Mouse (Mus musculus) CD4-positive naive resting alpha-beta T cell, adult 57 days (primary cell): Measurements from ENCODE around the gene Syndig1. TPM values are rescaled to one million over a fixed set of nuclear protein-coding genes. Genes with fewer than 3 reads are reported as not detected.

Experiments
- total RNA-seq: library from RNA; stranded (reverse); gene quantifications from one replicate; pipeline ENCODE4 v1.2.4, GENCODE M21; 2023

Syndig1 gene
- total RNA-seq: not detected

DNA sequence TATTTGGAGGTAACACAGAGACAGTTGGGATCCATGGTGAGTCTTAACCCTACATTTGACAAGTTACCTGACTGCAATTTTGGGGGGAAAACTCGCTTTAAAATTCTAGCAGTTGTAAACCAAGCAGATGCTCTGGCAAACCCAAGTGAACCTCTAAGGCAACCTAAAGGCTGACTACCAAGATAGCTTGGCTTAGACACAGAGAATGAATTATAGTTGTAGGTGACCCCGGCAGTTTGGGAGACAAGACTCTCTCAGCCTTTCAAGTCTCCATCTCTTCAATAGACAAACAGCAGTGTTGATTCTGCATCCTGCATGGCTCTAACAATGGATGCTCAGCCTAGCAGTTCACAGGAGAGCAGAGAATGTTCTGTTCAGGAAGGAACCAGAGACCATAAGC, at the start of gene Syndig1:
TSS of gene Syndig1 (plus strand) at position 301 of the 400 bp plus-strand sequence.

DNA sequence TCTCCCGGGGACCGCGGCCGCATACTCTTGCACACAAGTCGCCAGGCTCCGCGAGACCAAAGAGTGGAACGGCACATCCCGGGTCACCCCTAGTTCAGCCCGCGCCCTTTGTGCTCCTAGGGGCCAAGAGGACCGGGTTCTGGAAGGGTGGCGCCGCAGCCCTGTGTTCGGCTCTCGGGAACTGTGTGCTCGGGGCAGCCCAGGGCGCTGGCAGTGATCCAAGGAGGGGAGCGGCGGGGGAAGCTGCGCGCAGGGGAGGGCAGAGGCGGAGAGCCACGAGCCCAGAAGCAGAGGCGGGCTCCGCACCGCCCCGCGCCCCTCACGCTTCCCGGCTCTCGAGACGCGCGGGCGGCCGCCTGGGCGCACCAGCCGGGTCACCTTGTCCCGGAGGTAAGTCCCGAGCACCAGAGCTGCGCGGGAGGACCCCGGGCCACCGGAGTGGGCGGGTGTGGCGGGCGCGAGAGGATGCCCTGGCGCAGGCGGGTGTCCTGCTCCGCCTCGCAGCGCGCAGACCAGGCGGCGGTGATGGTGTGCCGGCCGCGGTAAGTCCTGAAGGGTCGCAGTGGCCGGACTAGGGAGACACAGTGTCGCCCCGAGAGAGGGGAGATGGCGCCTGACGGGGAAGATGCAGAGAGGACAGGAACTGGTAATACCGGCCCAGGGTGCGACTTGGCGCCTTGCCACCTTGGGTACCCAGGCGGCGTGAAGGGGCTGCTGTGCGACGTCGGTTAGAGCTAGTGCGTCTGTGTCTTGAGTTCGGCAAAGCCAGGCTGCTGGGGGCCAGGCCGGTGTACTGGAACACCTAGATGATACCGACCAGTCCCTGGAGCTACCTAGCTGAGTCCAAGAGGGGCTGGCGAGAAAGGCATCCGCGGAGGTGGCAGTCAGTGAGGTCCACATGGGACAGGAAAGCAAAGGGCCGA, 1.8 kb downstream of the Syndig1 start, which contains the start of gene C530025M09Rik:
TSS of gene C530025M09Rik (minus strand) at position 678 of the 923 bp plus-strand sequence.

Other genes with a start within 250 kb of the Syndig1 start
- gene C530025M09Rik, start 2.0 kb downstream of the Syndig1 start, total RNA-seq: not detected